Mouse (Mus musculus): ENCODE results near the gene Vmn1r1.
A peak's percentile ranks its signal among the peaks of the same experiment; 100 is the strongest.

Gene Vmn1r1

DNA sequence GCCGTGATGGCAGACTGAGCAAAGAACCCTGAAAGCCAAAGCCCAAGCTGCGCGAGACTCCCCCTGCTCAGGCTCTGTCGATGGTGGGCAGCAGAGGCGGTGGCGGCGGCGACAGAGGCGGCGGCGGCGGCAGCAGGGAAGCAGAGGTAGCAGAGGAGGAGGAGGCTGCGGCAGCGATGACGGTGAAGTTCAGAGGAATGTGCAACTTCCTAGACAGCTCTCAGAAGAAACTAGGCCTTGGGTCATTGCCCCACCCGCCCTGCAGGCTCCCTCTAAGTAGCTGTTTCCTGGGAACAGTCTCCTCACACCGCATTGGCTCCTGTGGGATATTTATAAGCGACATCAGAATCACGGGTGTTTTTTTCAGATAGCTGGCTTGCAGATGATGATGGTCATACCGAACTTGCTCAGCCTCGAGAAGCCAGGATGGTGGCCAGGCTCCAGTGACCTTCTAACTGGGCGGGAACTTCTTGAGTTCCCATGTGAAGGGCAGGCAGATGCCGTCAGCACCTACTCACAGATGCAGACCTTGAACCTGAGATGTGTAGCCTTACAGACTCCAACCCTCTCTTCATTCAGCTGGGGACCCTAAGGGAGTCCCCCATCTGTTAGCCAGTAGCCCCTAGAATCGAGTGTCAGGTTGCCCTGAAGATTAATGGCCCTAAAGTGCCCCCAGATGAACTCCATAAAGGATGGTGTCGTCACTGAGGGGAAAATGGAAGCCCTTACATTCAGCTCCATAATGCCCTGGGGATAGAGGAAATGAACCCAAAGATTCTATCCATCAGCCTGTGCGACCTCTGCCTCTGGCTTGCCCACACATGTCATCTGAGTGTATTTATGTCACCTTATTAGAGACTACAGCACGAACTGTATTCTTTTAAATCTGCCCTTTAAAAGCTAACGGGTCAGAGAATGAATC lies 26.8 kb downstream of the Vmn1r1 start:
- DNase-seq (ENCODE audit: low spot score), result no peak

DNA sequence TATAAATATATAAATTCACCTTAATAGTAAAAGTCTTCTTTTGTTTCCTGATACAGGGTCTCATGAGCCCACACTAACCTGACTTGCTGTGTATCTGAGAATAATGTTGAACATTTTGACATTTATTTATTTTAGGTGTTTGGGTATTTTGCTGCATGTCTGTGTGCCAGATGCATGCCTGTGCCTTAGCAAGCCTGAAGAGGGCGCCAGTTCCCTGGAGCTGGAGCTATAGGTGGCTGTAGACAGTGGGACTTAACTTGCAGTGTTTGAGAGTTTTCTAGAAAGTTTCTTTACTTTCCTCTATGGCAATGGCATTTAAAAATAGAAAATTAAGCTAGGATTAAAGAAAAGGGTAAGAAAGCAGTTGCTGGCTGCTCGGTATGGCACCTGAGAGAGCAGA lies 33.5 kb downstream of the Vmn1r1 start:
- DNase-seq (ENCODE audit: low spot score), result no peak

DNA sequence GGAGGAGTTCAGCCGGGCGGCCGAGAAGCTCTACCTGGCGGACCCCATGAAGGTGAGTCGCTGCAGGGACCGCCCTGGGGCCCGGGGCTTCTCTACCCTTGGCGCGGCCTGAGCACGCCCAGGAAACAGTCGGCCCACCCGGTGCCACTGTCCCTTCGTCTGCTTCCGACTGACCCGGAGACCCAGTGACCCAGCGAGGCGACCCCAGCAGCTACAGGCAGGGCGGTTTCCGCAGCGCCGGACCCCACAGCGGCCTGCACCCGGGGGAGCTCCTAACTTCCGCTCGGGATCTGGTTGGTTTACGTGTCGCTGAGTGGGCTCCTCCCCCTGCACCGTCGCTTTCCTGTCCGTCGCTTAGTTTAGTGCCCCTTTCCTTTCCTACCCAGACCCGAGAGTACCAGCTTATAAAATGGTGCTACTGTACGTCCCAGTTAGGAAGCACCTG lies 39.3 kb downstream of the Vmn1r1 start:
- peak; percentile 37 for DNase-seq (ENCODE audit: low spot score)

DNA sequence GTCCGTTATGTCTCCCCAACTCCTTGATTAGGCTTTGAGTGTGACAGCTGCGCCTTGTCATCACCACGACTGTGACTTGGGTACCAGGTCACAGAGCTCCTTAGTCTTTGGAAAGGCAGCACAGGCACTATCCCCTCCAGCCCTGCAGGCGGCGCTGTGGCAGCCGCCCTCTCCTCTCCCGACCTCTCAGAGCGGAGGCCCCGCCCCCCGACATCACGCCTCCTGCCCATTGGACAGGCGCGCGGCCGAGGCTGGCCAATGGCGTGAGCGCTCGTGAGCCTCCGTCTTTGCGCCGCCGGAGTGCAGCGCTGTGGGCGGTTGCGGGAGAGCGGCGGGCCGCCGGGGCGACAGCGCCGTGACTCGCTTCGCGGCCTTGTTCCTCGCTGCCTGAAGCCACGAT lies 39.8 kb downstream of the Vmn1r1 start, which contains the start of gene Srp9:
Gene Srp9, plus strand, starts transcription at position 232 of the 400 bp plus-strand sequence.
- peak; percentile 93 for DNase-seq (ENCODE audit: low spot score)

DNA sequence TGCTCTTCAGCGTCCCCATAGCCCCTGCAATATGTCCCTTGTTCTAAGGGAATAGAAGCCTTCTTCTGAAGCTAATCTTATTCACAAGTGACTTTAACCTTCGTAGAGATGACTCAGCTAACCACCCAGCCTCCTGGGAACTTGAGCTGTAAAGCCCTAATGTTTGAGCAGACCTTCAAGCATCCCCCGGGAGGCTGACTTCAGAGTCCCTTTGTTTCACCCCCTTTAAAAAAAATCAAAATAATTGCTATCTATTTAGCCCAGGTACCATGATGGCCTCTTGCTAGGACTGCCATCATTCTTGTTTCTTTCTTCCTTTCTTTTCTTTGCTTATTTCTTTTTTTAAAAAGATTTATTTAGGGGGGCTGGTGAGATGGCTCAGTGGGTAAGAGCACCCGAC lies 41.9 kb downstream of the Vmn1r1 start:
- no peak for DNase-seq (ENCODE audit: low spot score)

DNA sequence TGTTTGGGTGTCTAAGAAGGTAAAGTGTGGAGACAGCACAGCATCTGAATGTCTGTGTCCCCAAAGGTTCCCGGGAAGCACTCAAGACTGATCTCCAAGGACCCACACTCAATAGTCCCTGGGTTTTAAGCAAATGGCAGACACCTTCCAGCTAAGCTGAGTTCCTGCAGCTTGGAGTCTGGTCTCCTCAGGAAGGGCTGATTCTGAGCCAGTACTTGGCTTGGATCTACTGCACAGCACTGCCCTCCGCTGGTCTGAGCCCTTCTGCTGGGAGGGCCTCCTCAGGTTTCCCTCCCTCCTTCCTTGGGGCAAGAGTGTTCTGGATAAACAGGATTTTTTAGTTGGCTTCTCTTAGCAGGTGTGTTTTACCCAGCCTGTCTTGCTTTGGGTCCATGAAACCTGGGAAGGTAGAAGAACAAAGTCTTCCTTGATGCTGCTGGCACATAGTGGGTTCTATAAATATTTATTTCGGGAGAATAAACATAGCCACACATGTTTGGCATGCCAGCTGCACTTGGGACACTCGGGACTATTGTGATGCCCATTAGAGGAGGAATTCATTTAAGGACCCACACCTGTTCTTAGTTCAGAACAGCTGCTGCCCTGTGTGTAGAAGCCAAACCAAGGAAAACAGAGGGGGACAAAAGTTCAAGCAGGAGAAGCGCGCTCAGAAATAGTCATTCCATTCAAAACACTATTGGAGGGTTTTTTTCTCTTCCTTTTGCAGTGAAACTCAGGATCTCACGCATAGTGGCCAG lies 48.5 kb downstream of the Vmn1r1 start:
- DNase-seq (ENCODE audit: low spot score), result no peak

DNA sequence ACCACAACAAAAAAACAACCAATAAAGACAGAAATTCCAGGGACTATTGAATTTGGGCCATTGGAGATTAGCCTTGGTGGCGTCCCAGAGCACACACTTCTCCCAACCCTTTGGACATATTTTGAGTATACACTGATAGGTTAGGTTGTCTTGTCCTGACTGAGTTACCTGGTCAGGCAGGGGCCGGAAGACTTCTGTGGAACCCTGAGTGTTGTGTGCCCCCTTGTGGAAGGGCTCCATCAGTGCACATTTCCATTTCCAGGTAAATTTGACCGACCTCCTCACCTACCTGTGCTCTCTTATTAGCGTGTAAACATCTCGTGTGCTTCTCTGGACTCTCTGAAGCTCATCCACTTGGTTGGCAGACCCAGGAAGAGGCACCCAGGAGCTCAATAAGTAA lies 49.1 kb downstream of the Vmn1r1 start:
- DNase-seq (ENCODE audit: low spot score), result no peak

DNA sequence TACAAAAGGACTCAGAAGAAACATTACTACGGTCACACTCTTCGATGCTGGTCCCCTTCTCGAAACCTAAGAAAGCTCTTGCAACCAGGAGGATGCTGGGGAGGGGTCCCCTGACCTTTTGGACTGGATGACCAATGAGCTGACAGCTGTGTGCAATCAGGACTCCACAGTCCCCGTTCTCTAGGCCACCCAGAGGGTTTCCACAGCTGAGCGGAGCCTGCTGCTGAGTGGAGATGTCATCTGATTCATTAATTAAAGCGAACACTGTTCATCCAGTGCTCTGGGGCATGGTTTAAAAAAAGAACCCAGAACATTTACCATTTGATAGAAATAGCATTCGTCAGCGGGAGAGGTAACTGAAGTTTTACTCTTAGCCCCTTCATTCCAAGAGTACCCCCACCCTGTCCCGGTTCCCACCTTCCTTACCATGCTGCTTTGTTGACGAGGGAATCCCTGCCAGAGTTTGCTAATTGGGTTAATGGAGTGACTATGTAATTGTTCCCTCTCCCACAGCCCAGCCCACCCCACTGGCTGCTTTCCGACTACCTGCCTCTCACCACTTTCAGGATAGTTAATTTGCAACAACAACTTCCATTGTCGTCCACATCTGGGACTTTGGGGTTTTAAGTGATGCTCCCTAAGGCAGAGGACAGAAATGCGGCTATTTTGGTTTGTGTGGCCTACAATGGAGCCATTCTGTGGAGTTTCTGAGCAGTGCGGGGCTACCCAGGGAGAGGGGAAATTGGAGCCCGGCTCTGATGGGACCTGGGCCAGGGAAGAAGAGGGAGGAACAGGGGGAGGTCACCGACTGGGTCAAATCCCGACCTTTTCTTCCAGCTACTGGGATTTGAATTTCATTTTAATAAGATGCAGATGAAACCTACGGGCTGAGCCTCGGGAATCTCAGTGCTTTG lies 50.4 kb downstream of the Vmn1r1 start:
- no peak for DNase-seq (ENCODE audit: low spot score)

DNA sequence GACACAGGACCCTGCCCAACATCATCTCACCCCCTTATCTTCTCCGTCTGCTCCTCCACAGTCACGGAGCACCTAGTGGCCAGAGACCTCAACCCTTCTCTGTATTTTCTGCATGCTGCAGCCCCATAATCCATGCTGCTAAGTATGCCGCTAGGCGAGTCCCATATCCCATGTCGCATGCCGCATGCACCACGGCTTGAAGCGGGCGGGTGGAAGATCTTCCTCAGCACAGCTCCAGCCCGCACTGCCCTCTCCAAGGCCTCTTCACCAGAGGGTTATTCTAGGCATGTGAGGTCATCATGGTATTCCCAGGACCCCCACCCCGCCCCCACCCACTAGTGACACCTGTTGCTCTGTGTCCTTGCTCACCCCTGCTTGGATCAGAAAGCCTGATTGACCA lies 51.2 kb downstream of the Vmn1r1 start:
- DNase-seq (ENCODE audit: low spot score), result no peak

DNA sequence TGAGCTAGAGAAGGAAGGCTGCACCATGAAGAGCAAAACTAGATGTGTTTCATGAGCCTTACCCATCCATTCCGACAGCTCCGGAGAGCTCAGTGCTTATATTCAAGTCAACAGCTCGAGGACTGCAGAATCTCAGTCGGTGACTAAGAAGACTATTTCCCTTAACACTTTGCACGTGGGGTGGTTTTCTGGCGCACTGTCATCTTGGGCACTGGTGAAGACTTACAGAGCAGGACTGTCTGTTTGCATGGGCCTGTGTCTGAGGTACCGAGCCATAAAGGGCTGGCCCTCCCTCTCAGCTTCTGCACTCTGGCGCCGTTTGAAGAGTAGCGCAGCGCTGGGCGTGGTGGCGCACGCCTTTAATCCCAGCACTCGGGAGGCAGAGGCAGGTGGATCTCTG lies 51.9 kb downstream of the Vmn1r1 start:
- no peak for DNase-seq (ENCODE audit: low spot score)

DNA sequence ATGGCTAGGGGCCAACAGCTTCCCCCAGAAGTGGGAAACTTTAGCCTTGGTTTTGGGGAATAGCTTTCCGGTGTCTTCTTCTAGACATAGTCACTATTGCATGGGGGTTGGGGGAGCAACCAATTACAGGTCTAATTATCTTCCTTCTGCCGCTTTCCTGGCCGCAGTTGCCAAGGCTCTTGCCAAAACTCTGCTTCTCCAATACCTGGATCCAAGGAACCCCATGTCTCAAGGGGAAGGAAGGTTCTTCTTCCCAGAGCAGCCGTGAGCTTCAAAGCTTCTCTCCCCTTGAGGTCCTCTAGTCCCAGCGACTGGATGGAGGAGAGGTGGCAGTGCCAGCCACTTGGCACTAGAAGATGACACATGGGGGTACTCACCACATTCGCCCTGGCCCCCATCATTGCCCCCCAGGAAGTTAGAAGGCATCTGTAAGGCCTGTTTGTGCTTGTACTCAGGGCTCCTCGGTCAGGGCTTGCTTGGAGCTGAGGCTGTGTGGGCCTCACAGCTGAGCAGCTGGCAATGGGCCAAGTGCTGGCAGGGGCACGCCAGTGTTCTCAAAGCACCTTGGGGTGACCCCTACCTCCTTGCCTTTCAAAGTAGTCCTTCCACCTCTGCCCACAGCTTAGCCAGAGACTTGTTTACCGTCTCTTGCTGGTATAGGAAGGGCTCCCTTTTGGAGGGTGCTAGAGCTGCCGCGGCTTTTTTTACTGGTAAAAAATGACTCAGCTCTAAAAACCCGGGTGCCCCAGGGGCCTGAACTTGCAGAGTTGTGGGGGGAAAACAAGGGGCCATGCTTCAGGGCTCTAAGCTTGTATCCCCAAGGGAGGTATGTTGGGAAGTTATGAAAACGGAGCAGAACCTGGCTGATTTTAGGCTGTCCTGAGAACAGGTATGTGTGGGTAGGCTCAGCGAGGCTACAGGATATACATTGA lies 52.6 kb downstream of the Vmn1r1 start:
- DNase-seq (ENCODE audit: low spot score), result no peak

DNA sequence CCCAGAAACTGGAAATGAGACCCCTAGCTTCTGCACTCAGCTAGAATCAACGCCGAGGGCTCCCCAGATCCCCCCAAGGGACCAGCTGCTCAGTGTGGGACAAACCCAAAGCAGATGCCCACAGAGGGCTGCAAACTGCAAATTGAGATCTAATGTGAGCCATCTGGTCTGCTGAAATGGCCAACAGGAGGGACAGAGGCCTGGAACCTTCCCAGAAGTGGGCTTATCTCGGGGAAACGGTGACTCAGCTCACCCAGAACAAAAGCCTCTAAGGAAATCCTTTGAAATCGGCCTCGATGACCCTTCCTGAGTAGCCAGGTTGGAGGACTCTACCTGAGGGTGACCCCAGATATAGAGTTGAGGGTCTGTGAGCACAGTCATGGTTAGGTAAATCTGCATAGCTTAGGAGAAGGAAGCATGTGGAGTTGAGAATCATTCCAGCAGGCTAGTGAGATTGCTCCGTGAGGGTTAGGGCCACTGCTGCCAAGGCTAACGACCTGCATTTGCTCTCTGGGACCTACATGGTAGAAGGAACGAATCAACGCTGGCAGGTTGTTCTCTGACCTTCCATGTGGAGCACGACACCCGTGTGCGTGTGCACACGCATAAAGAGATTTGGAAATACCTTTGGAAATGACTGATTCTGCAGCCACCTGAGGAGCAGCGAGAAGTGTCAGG lies 53.4 kb downstream of the Vmn1r1 start:
- no peak for DNase-seq (ENCODE audit: low spot score)

DNA sequence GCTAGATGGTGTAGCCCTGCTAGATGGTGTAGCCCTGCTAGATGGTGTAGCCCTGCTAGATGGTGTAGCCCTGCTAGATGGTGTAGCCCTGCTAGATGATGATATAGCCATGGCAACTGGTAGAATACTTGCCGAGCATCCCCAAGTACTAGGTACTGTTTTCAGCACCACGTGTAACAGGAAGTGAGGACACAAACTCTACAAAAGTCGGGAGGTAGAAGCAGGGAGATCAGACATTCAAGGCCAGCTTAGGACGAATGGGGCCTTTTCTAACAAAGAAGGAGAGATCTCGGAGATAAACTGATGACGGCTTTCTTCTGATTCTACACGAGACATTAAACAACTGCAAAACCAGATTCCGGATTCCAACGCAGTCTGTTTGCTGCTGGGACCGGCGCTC lies 54.1 kb downstream of the Vmn1r1 start:
- no peak for DNase-seq (ENCODE audit: low spot score)

DNA sequence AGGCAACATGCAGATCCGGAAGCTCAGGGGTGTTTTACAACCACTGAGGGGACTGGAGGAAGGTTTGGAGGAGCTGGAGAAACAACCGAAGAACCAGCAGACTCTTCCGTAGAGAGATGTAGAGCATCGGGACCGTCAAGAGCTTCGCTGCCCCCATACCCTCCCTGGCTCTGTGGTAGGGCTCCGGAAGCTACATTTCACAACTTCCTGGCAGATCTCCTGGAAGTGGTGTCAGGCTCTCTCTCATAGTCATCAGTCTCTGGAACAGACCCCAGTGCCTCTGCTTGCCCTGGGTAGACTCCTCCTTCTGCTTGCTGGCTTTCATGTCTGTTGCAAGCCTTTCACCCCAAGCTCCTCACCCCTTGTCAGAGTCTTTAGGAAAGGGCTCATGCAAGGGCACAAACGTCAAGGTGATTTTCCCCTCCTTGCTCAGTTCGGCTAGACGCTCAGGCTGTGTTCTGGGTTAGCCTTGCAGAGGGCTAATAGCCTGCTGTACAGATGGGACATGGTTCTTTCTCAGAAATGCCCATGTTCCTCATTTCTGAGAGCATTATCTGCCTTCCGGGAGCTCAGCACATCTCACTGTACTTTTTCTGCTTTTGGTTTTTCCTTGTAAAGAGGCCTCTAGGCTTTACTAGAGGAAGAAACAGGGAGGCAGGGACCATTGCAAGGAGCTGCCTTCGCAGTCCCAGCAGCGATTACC lies 55.7 kb downstream of the Vmn1r1 start:
- no peak for DNase-seq (ENCODE audit: low spot score)

DNA sequence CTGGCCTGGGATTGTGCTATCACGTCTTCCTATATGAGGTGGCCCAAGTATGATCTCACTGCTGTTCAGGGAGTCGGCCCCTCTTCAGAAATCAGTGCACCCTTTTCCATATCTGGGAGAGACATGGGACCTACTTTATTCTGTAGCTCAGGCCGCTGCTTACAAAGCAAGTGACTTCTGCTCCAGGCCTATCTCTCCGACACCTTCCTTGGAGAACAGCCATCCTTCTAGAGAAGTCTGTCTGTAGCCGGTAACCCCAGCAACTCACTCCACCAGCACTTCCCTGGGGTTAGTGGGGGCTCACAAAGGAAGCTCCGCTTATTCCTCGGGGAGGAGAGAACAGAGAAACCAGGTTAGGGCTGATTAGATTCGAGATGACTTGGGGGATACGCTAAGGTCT lies 57.0 kb downstream of the Vmn1r1 start:
- DNase-seq (ENCODE audit: low spot score), result no peak

DNA sequence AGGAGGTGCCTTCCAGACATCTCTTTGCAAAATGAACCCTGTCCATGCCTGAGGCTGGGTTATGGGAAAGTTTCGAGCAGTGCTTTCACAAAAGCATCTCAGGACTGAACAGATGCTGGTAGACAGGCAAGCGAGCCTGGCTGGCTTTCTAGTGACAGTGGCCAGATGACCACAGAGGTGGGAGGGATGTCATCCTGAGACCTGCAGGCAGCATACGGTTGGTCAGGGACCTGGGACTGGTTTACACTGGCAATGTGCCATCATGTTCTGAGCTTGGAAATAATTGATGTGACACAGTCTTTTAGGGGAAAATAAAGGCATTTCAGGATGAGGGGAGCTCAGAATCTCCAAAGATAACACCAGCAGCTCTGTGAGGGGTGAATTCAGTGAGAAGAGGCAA lies 59.3 kb downstream of the Vmn1r1 start:
- no peak for DNase-seq (ENCODE audit: low spot score)

All from layer of hippocampus, adult 9-10 months (tissue).